Mouse (Mus musculus) neural tube, embryonic 15.5 days (tissue): ENCODE measurements around the gene Rfxap. TPM values are rescaled to one million over a fixed set of nuclear protein-coding genes. Genes with fewer than 3 reads are reported as not detected.

Experiments
- ATAC-seq: fragments of 200-750 bp; cut with Nextera tagmentation; 2 replicates; pipeline ENCODE4 v1.8.0; 2017; ENCODE audit warnings: mild to moderate bottlenecking, moderate TSS enrichment, moderate library complexity; ENCODE audit not compliant: low FRiP score
- H3K27ac ChIP-seq: fragments of 300-500 bp; sonication (generic); replicated peaks from 2 replicates; pipeline ENCODE4 v1.5.1; 2015; ENCODE audit warnings: mild to moderate bottlenecking, inconsistent platforms
- H3K27me3 ChIP-seq: fragments of 300-500 bp; sonication (generic); replicated peaks from 2 replicates; pipeline ENCODE4 v1.6.1; 2015; ENCODE audit warnings: inconsistent platforms
- H3K36me3 ChIP-seq: fragments of 300-500 bp; sonication (generic); 2 replicates; pipeline ENCODE4 v1.6.1; 2015; ENCODE audit warnings: inconsistent platforms
- H3K4me1 ChIP-seq: fragments of 300-500 bp; sonication (generic); 2 replicates; pipeline ENCODE4 v1.6.1; 2015; ENCODE audit warnings: inconsistent platforms
- H3K4me2 ChIP-seq: fragments of 300-500 bp; sonication (generic); 2 replicates; pipeline ENCODE4 v1.6.1; 2015; ENCODE audit warnings: inconsistent platforms, mild to moderate bottlenecking, moderate library complexity
- H3K4me3 ChIP-seq: fragments of 300-500 bp; sonication (generic); replicated peaks from 2 replicates; pipeline ENCODE4 v1.5.1; 2015; ENCODE audit warnings: mild to moderate bottlenecking, inconsistent platforms
- H3K9ac ChIP-seq: fragments of 300-500 bp; sonication (generic); replicated peaks from 2 replicates; pipeline ENCODE4 v1.6.1; 2015; ENCODE audit warnings: mild to moderate bottlenecking, inconsistent platforms
- H3K9me3 ChIP-seq: fragments of 300-500 bp; sonication (generic); replicated peaks from 2 replicates; pipeline ENCODE4 v1.6.1; 2016; ENCODE audit warnings: inconsistent platforms
- WGBS: fragments of 180-500 bp; shearing (Covaris S2); methylation state at CpG from one replicate; pipeline ENCODE4 v1.1.7; 2015; ENCODE audit warnings: mixed read lengths; 5-methylcytosine and 5-hydroxymethylcytosine counted together
- polyA plus RNA-seq: library from polyadenylated mRNA; unstranded; fragments of >200 nt; fragmentation: Nextera tagmentation; extraction: Ambion mirVana; gene quantifications from 2 replicates; pipeline ENCODE4 v1.2.1, GENCODE M21; 2015

Gene Rfxap
- polyA plus RNA-seq, 1 experiment from 2014 or later = 44.2 TPM

DNA sequence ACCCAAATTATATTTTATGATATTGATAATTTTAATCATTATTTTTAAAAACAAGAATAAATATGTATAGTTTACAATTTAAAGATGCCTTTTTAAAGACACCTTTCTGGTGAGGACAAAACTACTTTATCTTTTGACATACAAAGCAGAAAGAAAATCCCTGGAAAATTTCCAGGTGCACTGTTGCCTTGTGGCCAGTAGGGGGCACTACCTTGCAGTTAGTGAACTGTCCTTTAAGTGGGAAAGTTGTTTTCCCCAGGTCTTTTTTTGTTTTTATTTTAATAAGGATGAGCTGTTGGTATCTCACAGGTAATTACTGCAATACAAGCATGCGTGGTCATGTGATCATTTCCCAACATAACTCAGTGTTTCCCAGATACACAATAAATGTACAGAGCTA lies 11.8 kb downstream of the Rfxap start:
- no peak for ATAC-seq
- 94% methylated on average over 1 of the region's 1 CpGs for WGBS
- H3K27me3 ChIP-seq = no peaks in the 10 kb centered on the region

DNA sequence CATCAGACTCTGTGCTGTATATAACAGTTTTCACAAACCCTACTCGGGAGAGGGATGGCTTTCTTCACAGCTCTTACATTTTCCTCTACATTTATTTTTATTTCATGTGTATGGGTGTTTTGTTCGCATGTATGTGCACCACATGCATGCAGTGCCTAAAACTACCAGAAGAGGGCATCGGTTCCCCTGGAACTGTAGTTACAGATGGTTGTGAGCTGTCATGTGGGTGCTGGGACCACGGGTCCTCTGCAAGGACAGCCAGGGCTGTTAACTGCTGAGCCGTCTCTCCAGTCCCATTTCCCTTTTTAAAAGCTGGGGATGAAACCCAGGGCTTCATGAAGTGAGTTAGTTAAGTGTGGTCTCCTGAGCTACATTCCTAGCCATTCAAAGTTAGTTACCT lies 12.2 kb downstream of the Rfxap start:
- WGBS = 91% methylated on average over 5 of the region's 5 CpGs
- Histone ChIP-seq H3K9ac (no peak overlapping the region), H3K9me3 (no peaks in the 10 kb centered on the region), H3K36me3 (no peaks in the 10 kb centered on the region), H3K4me2 (no peak overlapping the region), H3K27ac (no peak overlapping the region), H3K4me1 (no peaks in the 10 kb centered on the region), H3K27me3 (no peaks in the 10 kb centered on the region), H3K4me3 (no peak overlapping the region)
- no peak for ATAC-seq

More for the DNA sequence above, 11.8 kb downstream of the Rfxap start:
- H3K9me3 ChIP-seq = no peaks in the 10 kb centered on the region
- H3K36me3 ChIP-seq = no peaks in the 10 kb centered on the region
- H3K4me1 ChIP-seq = no peaks in the 10 kb centered on the region
- H3K4me2 ChIP-seq = no peak overlapping the region
- H3K4me3 ChIP-seq = no peak overlapping the region
- no peak overlapping the region for H3K9ac ChIP-seq
- no peak overlapping the region for H3K27ac ChIP-seq

DNA sequence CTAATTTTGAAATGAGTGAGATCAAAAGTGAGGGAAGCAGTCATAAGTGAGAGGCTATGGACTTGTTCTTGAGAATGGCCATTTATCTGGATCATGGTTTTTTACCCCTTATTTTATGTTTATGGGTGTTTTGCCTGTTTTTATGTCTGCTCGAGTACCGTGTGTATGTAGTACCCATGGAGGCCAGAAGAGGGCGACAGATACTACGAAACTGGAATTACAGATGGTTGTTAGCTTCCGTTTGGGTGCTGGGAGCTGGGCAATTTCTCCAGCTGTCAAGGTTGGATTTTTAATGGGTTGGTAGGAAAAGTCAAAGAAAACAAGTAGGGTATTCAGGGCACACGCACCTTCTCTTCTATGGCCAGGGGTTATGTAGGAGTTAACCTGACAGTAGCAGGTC lies 13.8 kb downstream of the Rfxap start:
- H3K36me3 ChIP-seq = no peaks in the 10 kb centered on the region; the same call in 1 of the 2 replicates
- ATAC-seq = no peak
- H3K9me3 ChIP-seq = no peaks in the 10 kb centered on the region
- H3K27ac ChIP-seq = no peak overlapping the region
- no peaks in the 10 kb centered on the region for H3K27me3 ChIP-seq
- WGBS = 89% methylated on average over 6 of the region's 6 CpGs
- no peak overlapping the region for H3K4me2 ChIP-seq
- H3K4me3 ChIP-seq = no peak overlapping the region
- H3K4me1 ChIP-seq = no peaks in the 10 kb centered on the region
- no peak overlapping the region for H3K9ac ChIP-seq

GRCm38 (mm10) chr3:54791822-54792677 lies 15.5 kb downstream of the Rfxap start:
- Histone ChIP-seq H3K9me3 (no peaks in the 10 kb centered on the region), H3K4me3 (no peak overlapping the region), H3K9ac (no peak overlapping the region), H3K36me3 (no peaks in the 10 kb centered on the region; the same call in 1 of the 2 replicates), H3K4me2 (no peak overlapping the region), H3K27ac (no peak overlapping the region), H3K27me3 (no peaks in the 10 kb centered on the region), H3K4me1 (no peaks in the 10 kb centered on the region)
- WGBS = 83% methylated on average over 10 of the region's 10 CpGs
- ATAC-seq = no peak

GRCm38 (mm10) chr3:54790601-54791000 lies 17.0 kb downstream of the Rfxap start:
- ATAC-seq = no peak
- Histone ChIP-seq H3K27me3 (no peaks in the 10 kb centered on the region), H3K27ac (no peak overlapping the region), H3K9me3 (no peaks in the 10 kb centered on the region), H3K4me1 (no peaks in the 10 kb centered on the region), H3K4me2 (no peak overlapping the region), H3K9ac (no peak overlapping the region), H3K4me3 (no peak overlapping the region), H3K36me3 (no peaks in the 10 kb centered on the region; the same call in 1 of the 2 replicates)
- 47% methylated on average over 2 of the region's 2 CpGs for WGBS

GRCm38 (mm10) chr3:54775989-54776631 lies 31.5 kb downstream of the Rfxap start:
- H3K9ac ChIP-seq = no peak overlapping the region
- H3K27ac ChIP-seq = no peak overlapping the region
- H3K36me3 ChIP-seq = no peaks in the 10 kb centered on the region
- ATAC-seq = no peak
- H3K4me2 ChIP-seq = no peak overlapping the region
- H3K27me3 ChIP-seq = no peaks in the 10 kb centered on the region
- no peaks in the 10 kb centered on the region for H3K9me3 ChIP-seq
- H3K4me3 ChIP-seq = no peak overlapping the region
- WGBS = 66% methylated on average over 7 of the region's 7 CpGs
- no peaks in the 10 kb centered on the region for H3K4me1 ChIP-seq

- no peak for ATAC-seq
- H3K27ac ChIP-seq = no peak overlapping the region
- no peaks in the 10 kb centered on the region for H3K27me3 ChIP-seq
- H3K4me2 ChIP-seq = no peak overlapping the region
- no peaks in the 10 kb centered on the region for H3K4me1 ChIP-seq
- no peak overlapping the region for H3K9ac ChIP-seq
- WGBS = 88% methylated on average over 6 of the region's 6 CpGs
- H3K36me3 ChIP-seq = no peaks in the 10 kb centered on the region
- H3K9me3 ChIP-seq = no peaks in the 10 kb centered on the region
- H3K4me3 ChIP-seq = no peak overlapping the region
Observed at GRCm38 (mm10) chr3:54773613-54774012, 34.0 kb downstream of the Rfxap start.

DNA sequence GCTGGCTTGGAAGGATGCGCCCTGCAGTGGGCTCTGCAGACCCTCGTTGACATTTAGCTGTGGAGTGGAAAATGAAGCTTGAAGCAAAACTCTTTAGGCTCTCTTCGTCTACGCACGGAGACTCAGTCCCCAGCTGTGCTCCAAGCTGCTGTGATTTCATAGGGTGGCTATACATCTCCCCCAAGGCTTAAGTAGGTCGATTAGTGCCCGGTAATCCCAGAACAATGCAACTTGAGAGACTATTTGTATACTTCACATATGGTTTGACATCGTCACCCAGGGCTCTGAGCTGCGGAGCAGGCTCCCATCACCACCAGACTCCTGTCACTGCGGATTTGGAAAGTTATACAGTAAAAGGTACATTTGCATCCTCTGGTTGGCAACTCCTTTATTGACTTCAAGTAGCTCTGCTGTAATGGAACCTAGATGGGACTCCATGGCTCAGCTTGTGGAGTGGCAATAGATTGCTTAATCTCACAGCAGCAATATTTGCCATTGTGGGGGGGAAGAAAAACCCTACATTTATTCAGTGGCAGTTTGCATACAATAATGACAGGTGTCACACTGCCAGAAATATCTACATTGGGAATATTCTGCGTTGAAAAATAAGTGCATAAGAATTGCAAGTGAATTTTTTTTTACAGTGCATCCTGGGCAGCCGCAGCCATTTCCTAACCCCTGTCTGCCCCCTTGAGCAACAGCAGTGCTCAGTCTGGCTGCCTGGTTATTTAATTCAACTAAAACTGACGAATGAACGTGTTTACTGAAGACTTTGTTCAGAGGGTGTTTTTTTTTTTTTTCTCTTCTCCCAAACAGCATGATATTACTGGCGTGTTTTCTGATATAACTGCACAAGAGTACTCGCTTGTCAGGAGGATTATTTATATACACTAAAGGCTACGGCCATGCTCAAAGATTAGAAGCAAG lies 38.0 kb downstream of the Rfxap start:
- H3K4me2 ChIP-seq = no peak overlapping the region
- H3K27me3 ChIP-seq = no peaks in the 10 kb centered on the region
- no peak overlapping the region for H3K9ac ChIP-seq
- no peaks in the 10 kb centered on the region for H3K36me3 ChIP-seq
- H3K27ac ChIP-seq = no peak overlapping the region
- H3K4me3 ChIP-seq = no peak overlapping the region
- no peak for ATAC-seq
- H3K4me1 ChIP-seq = no peaks in the 10 kb centered on the region
- 73% methylated on average over 17 of the region's 17 CpGs for WGBS
- no peaks in the 10 kb centered on the region for H3K9me3 ChIP-seq

DNA sequence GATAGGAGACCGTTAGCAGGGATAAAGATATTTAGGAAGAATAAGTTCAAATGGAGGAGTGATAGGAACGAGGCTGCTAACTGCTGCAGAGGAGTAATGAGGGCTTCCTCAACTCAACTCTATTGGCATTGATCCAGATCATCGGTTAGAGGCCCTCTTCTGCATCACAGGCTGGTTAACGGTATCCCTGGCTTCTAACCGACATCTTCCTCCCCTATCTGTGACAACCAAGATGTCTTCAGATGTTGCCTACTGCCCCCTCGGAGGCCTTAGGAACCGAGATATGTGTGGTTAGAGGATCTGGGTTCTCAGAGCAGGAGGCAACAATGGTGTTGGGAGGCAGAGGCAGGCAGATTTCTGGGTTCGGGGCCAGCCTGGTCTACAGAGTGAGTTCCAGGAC lies 39.0 kb downstream of the Rfxap start:
- Histone ChIP-seq H3K27ac (no peak overlapping the region), H3K4me2 (no peak overlapping the region), H3K27me3 (no peaks in the 10 kb centered on the region), H3K4me1 (no peaks in the 10 kb centered on the region), H3K9ac (no peak overlapping the region), H3K4me3 (no peak overlapping the region), H3K9me3 (no peaks in the 10 kb centered on the region), H3K36me3 (no peaks in the 10 kb centered on the region)
- ATAC-seq = no peak
- 89% methylated on average over 8 of the region's 8 CpGs for WGBS

DNA sequence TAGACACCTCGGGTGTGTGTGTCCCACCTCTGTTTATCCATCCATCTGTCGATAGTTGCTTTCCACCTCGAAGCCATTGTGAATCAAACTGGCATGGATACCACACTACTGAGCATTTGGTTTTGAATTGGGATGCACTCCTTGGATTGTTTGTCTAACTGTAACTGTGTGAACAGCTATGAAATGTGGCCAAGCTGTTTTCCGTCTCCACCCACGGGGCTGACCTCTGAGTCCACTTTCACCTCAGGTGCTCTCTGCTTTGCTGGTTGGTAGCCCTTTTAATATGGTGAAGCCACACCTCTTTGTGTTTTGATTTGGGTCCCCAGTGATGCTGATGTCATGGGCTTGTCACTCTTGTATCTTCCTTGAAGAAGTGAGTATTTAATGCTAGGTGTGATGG lies 40.8 kb downstream of the Rfxap start:
- no peak for ATAC-seq
- WGBS = 92% methylated on average over 5 of the region's 5 CpGs

DNA sequence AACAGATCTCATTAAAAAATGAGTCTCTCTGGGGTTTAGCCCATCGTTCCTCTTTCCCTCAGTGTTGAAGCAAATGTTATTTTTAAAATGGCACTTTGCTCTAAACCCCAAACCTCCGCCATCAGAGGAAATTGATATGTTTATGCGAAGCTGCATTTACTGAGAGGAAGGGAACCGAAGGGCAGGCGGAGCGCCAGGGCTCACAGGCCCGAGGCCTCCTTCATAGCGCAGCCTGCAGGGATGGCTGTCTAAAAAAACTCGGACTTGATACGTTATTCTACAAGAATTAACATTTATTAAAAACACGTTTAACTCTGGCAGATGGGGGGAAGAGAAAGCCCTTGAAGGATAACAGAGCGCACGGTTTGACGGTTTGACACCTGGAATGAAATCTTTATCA lies 41.6 kb downstream of the Rfxap start:
- Histone ChIP-seq H3K9ac (no peak overlapping the region), H3K36me3 (no peaks in the 10 kb centered on the region), H3K4me1 (no peaks in the 10 kb centered on the region), H3K27ac (no peak overlapping the region), H3K27me3 (no peaks in the 10 kb centered on the region), H3K4me2 (no peak overlapping the region), H3K4me3 (no peak overlapping the region), H3K9me3 (no peaks in the 10 kb centered on the region)
- no peak for ATAC-seq
- 81% methylated on average over 14 of the region's 14 CpGs for WGBS

More for the DNA sequence above, 40.8 kb downstream of the Rfxap start:
- Histone ChIP-seq H3K27me3 (no peaks in the 10 kb centered on the region), H3K36me3 (no peaks in the 10 kb centered on the region), H3K4me2 (no peak overlapping the region), H3K9ac (no peak overlapping the region), H3K27ac (no peak overlapping the region), H3K9me3 (no peaks in the 10 kb centered on the region), H3K4me3 (no peak overlapping the region), H3K4me1 (no peaks in the 10 kb centered on the region)
